Mouse (Mus musculus): ENCODE measurements around the gene Gps2.

Gene Gps2

DNA sequence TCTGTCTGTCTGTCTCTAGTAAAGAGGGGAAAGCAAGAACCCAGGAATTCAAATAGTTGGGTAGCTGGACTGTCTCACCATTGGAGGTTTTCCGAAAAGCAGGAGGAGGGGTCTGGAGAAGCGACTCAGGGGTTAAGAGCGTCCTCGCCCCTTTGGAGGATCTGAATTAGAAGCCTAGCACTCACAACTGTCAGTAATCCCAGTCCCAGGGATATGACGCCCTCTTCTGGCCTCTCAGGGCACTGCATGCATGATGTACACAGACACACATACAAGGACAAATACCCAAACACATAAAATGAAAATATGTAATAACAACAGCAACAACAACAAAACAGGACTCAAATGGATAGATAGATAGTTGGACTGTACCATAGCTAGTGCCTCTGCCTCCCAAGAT lies 46.9 kb downstream of the Gps2 start:
- in situ Hi-C loops (cut with MseI, MboI), result loop anchor here in 1 of 2 experiments (5.0 kb wide), 1 partner anchor 33 kb away; no protein-coding TSS in a partner anchor

DNA sequence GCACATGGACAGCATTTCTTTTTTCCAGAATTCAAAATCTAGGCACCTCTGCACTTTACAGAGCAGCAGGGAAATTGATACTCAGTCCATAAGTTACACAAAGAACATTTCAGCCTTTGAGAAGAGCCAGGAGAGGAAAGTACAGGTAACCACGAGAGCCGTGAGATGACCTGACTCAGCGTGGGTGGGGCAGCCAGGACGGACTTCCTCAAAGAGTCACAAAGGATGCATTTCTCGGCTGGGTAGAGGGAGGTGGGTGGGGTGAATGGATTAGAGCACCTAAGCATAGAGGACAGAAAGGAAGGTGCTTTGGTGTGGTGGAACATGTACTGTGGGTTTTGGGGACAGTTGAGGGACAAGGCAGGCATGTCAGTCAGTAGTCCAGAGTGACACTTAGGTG lies 48.2 kb downstream of the Gps2 start:
- in situ Hi-C loops (cut with MseI, MboI), result loop anchor here in 1 of 2 experiments (5.0 kb wide), 1 partner anchor 35 kb away; no protein-coding TSS in a partner anchor

DNA sequence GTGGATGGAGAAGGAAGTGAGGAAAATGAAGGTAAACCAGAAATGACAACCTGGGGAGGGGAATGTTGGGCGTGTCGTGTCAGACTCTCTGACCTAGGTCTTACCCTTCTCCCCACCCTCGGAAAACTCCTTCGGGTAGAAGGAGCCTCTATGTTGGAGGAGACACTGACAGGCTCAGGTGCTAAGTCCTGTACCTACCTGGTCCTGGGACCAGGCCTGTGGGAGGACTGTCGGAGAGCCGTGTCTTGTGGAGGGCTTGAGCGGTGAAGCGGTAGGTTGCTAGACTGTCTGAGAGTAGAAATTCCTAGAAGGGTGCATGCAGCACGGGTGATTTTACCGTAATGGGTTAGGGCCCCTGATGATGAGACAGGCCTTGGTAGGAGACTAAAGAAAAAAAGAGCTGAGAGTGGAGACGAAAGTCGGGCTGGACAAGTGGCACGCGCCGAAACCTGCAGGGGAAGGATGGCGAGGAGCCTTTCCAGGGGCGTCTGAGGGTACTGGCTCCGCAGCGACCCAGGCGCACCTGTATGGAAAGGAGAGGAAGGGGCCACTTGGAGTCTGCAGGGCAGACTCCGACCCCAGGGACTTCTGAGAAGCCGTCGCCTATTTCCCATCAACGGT lies 51.1 kb downstream of the Gps2 start, which contains the start of gene Cldn7:
Cldn7 (plus strand) TSS at position 130 of the 621 bp plus-strand sequence.
- in situ Hi-C loops (cut with MseI, MboI), result loop anchor here in 1 of 2 experiments (5.0 kb wide), 1 partner anchor 37 kb away; no protein-coding TSS in a partner anchor

DNA sequence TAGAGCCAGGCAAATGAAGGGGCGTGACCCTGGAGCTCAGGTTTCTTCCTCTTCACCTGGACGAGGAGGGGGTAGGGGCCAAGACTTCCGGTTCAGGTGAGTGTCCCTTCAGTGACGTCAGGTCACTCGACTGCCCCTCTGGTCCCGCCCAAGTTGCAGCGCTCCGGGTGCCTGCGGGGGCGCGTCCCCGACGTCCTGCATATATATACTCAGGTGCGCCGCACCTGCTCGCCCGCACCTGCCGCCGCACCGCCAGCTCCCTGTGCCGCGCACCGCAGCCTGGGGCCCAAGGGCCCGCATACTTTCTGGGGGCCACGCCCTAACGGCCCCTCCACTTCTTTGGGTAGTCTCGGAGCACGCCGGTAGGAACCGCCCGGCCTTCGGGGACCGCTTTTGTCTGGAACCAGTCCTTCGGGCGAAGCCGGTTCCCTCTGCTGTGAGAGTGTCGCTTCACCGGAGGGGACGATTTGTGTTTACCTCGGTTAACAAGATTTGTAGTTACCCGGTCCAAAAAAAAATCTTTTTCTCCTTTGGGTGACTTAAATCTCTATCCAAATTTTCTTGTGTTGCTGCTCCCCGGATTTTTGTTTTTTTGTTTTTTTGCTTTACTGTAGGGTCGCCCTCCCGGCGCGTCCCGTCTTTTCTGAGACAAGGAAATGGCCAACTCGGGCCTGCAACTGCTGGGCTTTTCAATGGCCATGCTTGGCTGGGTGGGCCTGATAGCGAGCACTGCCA lies 51.8 kb downstream of the Gps2 start:
- in situ Hi-C loops (cut with MseI, MboI), result no loop called here
